Mouse (Mus musculus) CH12.LX (cell line): Measurements from ENCODE around the gene Brat1. TPM values are rescaled to one million over a fixed set of nuclear protein-coding genes. Genes with fewer than 3 reads are reported as not detected.

Experiments
- DNase-seq: peaks from one replicate; pipeline ENCODE4 v3.0.0-alpha.2; 2013; ENCODE audit errors: extremely low read depth
- H3K27ac ChIP-seq: 2 replicates; pipeline ENCODE4 v1.5.1; 2012; ENCODE audit warnings: low read depth, mild to moderate bottlenecking, control low read depth, moderate library complexity; ENCODE audit not compliant: insufficient read depth
- H3K27me3 ChIP-seq: replicated peaks from 2 replicates; pipeline ENCODE3; 2012; ENCODE audit warnings: inconsistent platforms
- H3K36me3 ChIP-seq, 2 experiments: replicated peaks in 1 of 2; 2 replicates each; pipeline versions ENCODE3 to v1.6.1; 2012; ENCODE audit warnings: inconsistent platforms in 1 of 2, low read length in 1 of 2, mild to moderate bottlenecking in 1 of 2, mixed read lengths in 1 of 2, moderate library complexity in 1 of 2; ENCODE audit not compliant: control insufficient read depth in 1 of 2, insufficient read depth in 1 of 2
- H3K4me1 ChIP-seq, 2 experiments: 2 replicates each; pipeline ENCODE4 v1.6.1; 2012; ENCODE audit warnings: inconsistent platforms in 1 of 2, moderate library complexity in 1 of 2; ENCODE audit not compliant: insufficient read depth in 2 of 2, control insufficient read depth in 1 of 2
- H3K4me2 ChIP-seq: 2 replicates; pipeline ENCODE4 v1.6.1; 2012; ENCODE audit warnings: low read depth, mild to moderate bottlenecking, control low read depth; ENCODE audit not compliant: poor library complexity, insufficient read depth, severe bottlenecking
- H3K4me3 ChIP-seq, 3 experiments: fragments of 150-350 bp in 1 of 3; sonication (generic) in 1 of 3; replicated peaks in 1 of 3; 2 replicates each; pipeline versions ENCODE3 to v1.5.1; 2011 to 2012; ENCODE audit warnings: low read depth in 2 of 3, low read length in 2 of 3, mild to moderate bottlenecking in 2 of 3, moderate library complexity in 2 of 3, control low read depth in 1 of 3, improper control_type of control experiment in 1 of 3, inconsistent platforms in 1 of 3, mixed read lengths in 1 of 3; ENCODE audit not compliant: poor library complexity in 1 of 3
- H3K79me2 ChIP-seq: replicated peaks from 2 replicates; pipeline ENCODE4 v1.6.1; 2012; ENCODE audit warnings: mild to moderate bottlenecking, moderate library complexity; ENCODE audit not compliant: control insufficient read depth, poor library complexity, insufficient read depth, severe bottlenecking; ENCODE audit errors: extremely low read depth
- H3K9ac ChIP-seq: 2 replicates; pipeline ENCODE4 v1.6.1; 2012; ENCODE audit warnings: low read depth, mild to moderate bottlenecking, control low read depth, moderate library complexity; ENCODE audit not compliant: insufficient read depth
- H3K9me3 ChIP-seq: replicated peaks from 2 replicates; pipeline ENCODE3; 2012; ENCODE audit warnings: low read length, inconsistent platforms, mixed read lengths
- BHLHE40 ChIP-seq: IDR thresholded peaks from 2 replicates; pipeline ENCODE4 v1.6.1; 2011; ENCODE audit warnings: mild to moderate bottlenecking, low read depth, low read length, improper control_type of control experiment
- CHD2 ChIP-seq: IDR thresholded peaks from 2 replicates; pipeline ENCODE4 v1.6.1; 2011; ENCODE audit warnings: low read length, improper control_type of control experiment
- E2F4 ChIP-seq: IDR thresholded peaks from 2 replicates; pipeline ENCODE4 v1.6.1; 2011; ENCODE audit warnings: low read depth, low read length, improper control_type of control experiment; ENCODE audit not compliant: insufficient replicate concordance
- ELF1 ChIP-seq: IDR thresholded peaks from 2 replicates; pipeline ENCODE4 v1.6.1; 2014; ENCODE audit warnings: low read depth, mild to moderate bottlenecking, inconsistent platforms, low read length, improper control_type of control experiment
- EP300 ChIP-seq: IDR thresholded peaks from 2 replicates; pipeline ENCODE4 v1.6.1; 2011; ENCODE audit warnings: low read length, improper control_type of control experiment
- ETS1 ChIP-seq: conservative IDR thresholded peaks from 2 replicates; pipeline ENCODE4 v1.6.1; 2012; ENCODE audit warnings: low read depth, mild to moderate bottlenecking, inconsistent platforms, low read length, improper control_type of control experiment, moderate library complexity
- IRF4 ChIP-seq: IDR thresholded peaks from 2 replicates; pipeline ENCODE4 v1.6.1; 2014; ENCODE audit warnings: low read depth, mild to moderate bottlenecking, inconsistent platforms, low read length, improper control_type of control experiment
- KAT2A ChIP-seq: IDR thresholded peaks from 2 replicates; pipeline ENCODE4 v1.6.1; 2012; ENCODE audit warnings: low read length, improper control_type of control experiment, inconsistent platforms; ENCODE audit not compliant: insufficient replicate concordance
- MAZ ChIP-seq: IDR thresholded peaks from 2 replicates; pipeline ENCODE4 v1.6.1; 2012; ENCODE audit warnings: low read depth, mild to moderate bottlenecking, inconsistent platforms, low read length, improper control_type of control experiment, moderate library complexity
- MEF2A ChIP-seq: IDR thresholded peaks from 2 replicates; pipeline ENCODE4 v1.6.1; 2014; ENCODE audit warnings: low read depth, mild to moderate bottlenecking, inconsistent platforms, low read length, improper control_type of control experiment, borderline replicate concordance
- RCOR1 ChIP-seq: conservative IDR thresholded peaks from 2 replicates; pipeline ENCODE4 v1.6.1; 2012; ENCODE audit warnings: low read depth, mild to moderate bottlenecking, inconsistent platforms, low read length, improper control_type of control experiment
- SIN3A ChIP-seq: IDR thresholded peaks from 2 replicates; pipeline ENCODE4 v1.6.1; 2012; ENCODE audit warnings: low read length, improper control_type of control experiment, inconsistent platforms
- UBTF ChIP-seq: IDR thresholded peaks from 2 replicates; pipeline ENCODE4 v1.6.1; 2012; ENCODE audit warnings: low read depth, mild to moderate bottlenecking, inconsistent platforms, low read length, improper control_type of control experiment, moderate library complexity
- USF2 ChIP-seq: conservative IDR thresholded peaks from 2 replicates; pipeline ENCODE4 v1.6.1; 2011; ENCODE audit warnings: low read depth, low read length, improper control_type of control experiment
- ZKSCAN1 ChIP-seq: IDR thresholded peaks from 2 replicates; pipeline ENCODE4 v1.6.1; 2012; ENCODE audit warnings: low read depth, inconsistent platforms, low read length, improper control_type of control experiment, borderline replicate concordance
- dilution Hi-C: fragments of 300-500 bp; cut with MboI; formaldehyde crosslinking; loops from 2 replicates; pipeline ENCODE4 v1.14.3; 2020; ENCODE audit warnings: low sequenced_read_pairs; ENCODE audit not compliant: extremely low pct_unique_long_range_greater_than_20kb, extremely low pct_ligation_motif_present
- in situ Hi-C: fragments of 300-500 bp; cut with MboI; formaldehyde crosslinking; loops from 3 replicates; pipeline ENCODE4 v1.14.3; 2019; ENCODE audit warnings: low sequenced_read_pairs, low pct_ligation_motif_present, low pct_unique_long_range_greater_than_20kb, mixed read lengths
- polyA plus RNA-seq: library from polyadenylated mRNA; unstranded; fragments of >175 nt; gene quantifications from 2 replicates; pipeline ENCODE4 v1.2.1, GENCODE M21; 2012; ENCODE audit warnings: low read depth; ENCODE audit not compliant: insufficient read length
- total RNA-seq, 2 experiments: library from RNA; depleted of rRNA; stranded (reverse); fragments of 300-350 nt in 1 of 2; fragments of >200 nt in 1 of 2; gene quantifications; 2 replicates each; pipeline ENCODE4 v1.2.3; 2012 to 2014

The Brat1 gene
- total and polyA plus RNA-seq, 3 experiments = 9.8 to 15.0 (median 10.9) TPM

DNA sequence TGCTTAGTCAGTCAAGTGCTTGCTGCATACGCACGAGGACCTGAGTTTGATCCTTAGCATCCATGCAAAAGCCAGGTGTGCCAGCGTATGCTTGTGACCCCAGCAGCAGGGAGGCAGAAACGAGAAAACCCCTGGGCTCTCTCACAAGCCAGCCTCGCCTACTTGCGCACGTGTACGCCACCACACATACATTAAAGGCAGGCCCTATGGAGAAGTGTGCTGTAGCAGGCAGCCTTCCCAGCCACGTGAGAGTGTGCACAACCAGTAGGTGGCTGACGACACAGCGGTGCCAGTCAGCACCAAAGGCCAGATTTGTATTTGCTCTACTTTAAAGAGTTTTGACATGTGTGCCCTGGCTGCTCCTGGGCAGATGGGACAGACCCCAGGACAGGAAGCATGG, 29.2 kb upstream of the Brat1 start:
- Histone ChIP-seq H3K4me3 (no peak overlapping the region), H3K9me3 (no peaks in the 10 kb centered on the region), H3K27ac (no peak overlapping the region), H3K27me3 (no peaks in the 10 kb centered on the region), H3K79me2 (no peaks in the 10 kb centered on the region), H3K9ac (no peak overlapping the region), H3K36me3 (peaks cover 12 to 68% of the 10 kb centered on the region in 2 experiments), H3K4me1 (peaks cover 0 to 35% of the 10 kb centered on the region in 2 experiments; a peak in 2 of 4 replicates), H3K4me2 (no peak overlapping the region)
- no peak for TF ChIP-seq IRF4
- TF ChIP-seq ZKSCAN1 = no peak
- TF ChIP-seq CHD2 = no peak
- TF ChIP-seq MAZ = no peak
- no peak for TF ChIP-seq MEF2A
- TF ChIP-seq E2F4 = no peak
- no peak for TF ChIP-seq RCOR1
- no peak for TF ChIP-seq UBTF
- no peak for TF ChIP-seq ELF1
- no peak for TF ChIP-seq SIN3A
- TF ChIP-seq EP300 = no peak
- no peak for TF ChIP-seq KAT2A
- dilution Hi-C loops (no loop called here), in situ Hi-C loops (loop anchor here (5.0 kb wide), 1 partner anchor 43 kb away; no protein-coding TSS in a partner anchor)
- no peak for DNase-seq

DNA sequence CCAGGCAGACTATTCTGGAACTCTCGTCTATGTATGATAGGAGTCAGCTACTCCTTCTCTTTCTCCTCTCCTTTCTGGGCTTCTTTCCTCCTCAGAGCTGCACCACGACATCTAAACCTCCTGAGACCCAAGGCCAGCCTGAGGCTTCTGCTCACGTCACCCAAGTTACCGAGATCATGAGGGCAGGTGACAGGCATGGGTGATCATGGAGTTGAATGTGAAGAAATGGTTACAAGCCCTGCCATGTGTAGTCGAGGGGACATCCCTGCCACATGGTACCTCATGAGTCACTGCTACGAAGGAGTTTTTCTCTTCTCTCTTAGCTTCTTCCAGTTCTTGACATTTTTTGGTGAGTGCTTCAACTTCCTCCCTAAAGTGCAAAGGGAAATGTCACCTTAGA, 27.7 kb upstream of the Brat1 start:
- Histone ChIP-seq H3K27ac (no peak overlapping the region), H3K9me3 (no peaks in the 10 kb centered on the region), H3K36me3 (peaks cover 9 to 57% of the 10 kb centered on the region in 2 experiments), H3K4me2 (no peak overlapping the region), H3K9ac (no peak overlapping the region), H3K79me2 (no peaks in the 10 kb centered on the region), H3K27me3 (no peaks in the 10 kb centered on the region), H3K4me1 (peaks cover 0 to 36% of the 10 kb centered on the region in 2 experiments; a peak in 2 of 4 replicates), H3K4me3 (no peak overlapping the region)
- dilution Hi-C loops = no loop called here
- peak; percentile 70 for DNase-seq
- TF ChIP-seq USF2 (no peak), ETS1 (peak; percentile 53), BHLHE40 (peak; percentile 57)
- in situ Hi-C loops = loop anchor here (5.0 kb wide), 1 partner anchor 45 kb away; no protein-coding TSS in a partner anchor
